Mouse (Mus musculus) telencephalon, adult 2 months (tissue): ENCODE measurements around the gene Olfr1395.
A peak's percentile ranks its signal among the peaks of the same experiment; 100 is the strongest.

Source experiments
- DNase-seq: peaks from one replicate; pipeline ENCODE4 v3.0.0-alpha.2; 2011; ENCODE audit warnings: low read depth, low spot score

Gene Olfr1395

GRCm38 (mm10) chr11:49141974-49142373 is at the start of gene Olfr1395:
TSS of gene Olfr1395 (plus strand) at chr11:49142274.
- no peak for DNase-seq

- DNase-seq, result no peak
Observed at GRCm38 (mm10) chr11:49092786-49093185, 49.3 kb upstream of the Olfr1395 start.

GRCm38 (mm10) chr11:49093861-49094660 is 48.0 kb upstream of the Olfr1395 start:
- no peak for DNase-seq

- DNase-seq, result no peak
Observed at GRCm38 (mm10) chr11:49095367-49095766, 46.7 kb upstream of the Olfr1395 start.

GRCm38 (mm10) chr11:49100409-49100808 is 41.7 kb upstream of the Olfr1395 start:
- no peak for DNase-seq

- no peak for DNase-seq
Observed at GRCm38 (mm10) chr11:49101500-49101899, 40.6 kb upstream of the Olfr1395 start.

GRCm38 (mm10) chr11:49103047-49103693 is 38.9 kb upstream of the Olfr1395 start:
- peak; percentile 52 for DNase-seq

GRCm38 (mm10) chr11:49105752-49106151 is 36.3 kb upstream of the Olfr1395 start:
- no peak for DNase-seq

GRCm38 (mm10) chr11:49107650-49108537 is 34.2 kb upstream of the Olfr1395 start:
- no peak for DNase-seq

GRCm38 (mm10) chr11:49108833-49109232 is 33.2 kb upstream of the Olfr1395 start:
- DNase-seq, result no peak

GRCm38 (mm10) chr11:49111000-49111399 is 31.1 kb upstream of the Olfr1395 start:
- no peak for DNase-seq

- DNase-seq, result no peak
Observed at GRCm38 (mm10) chr11:49112624-49113219, 29.4 kb upstream of the Olfr1395 start.

- DNase-seq, result no peak
Observed at GRCm38 (mm10) chr11:49114158-49114557, 27.9 kb upstream of the Olfr1395 start.

GRCm38 (mm10) chr11:49114774-49115173 is 27.3 kb upstream of the Olfr1395 start, which contains the start of gene Olfr1396:
TSS of gene Olfr1396 (minus strand) at chr11:49114874.
- no peak for DNase-seq

- DNase-seq, result no peak
Observed at GRCm38 (mm10) chr11:49119635-49120034, 22.4 kb upstream of the Olfr1395 start.

- DNase-seq, result no peak
Observed at GRCm38 (mm10) chr11:49124169-49124568, 17.9 kb upstream of the Olfr1395 start.

GRCm38 (mm10) chr11:49154077-49154476 is 12.0 kb downstream of the Olfr1395 start, which contains the start of gene Olfr1394:
TSS of gene Olfr1394 (plus strand) at chr11:49154377.
- DNase-seq, result no peak

- DNase-seq, result no peak
Observed at GRCm38 (mm10) chr11:49156821-49157814, 15.0 kb downstream of the Olfr1395 start.

GRCm38 (mm10) chr11:49168839-49169611 is 27.0 kb downstream of the Olfr1395 start:
- no peak for DNase-seq
